Mouse (Mus musculus): ENCODE data around the gene Btnl9. TPM values are rescaled to one million over a fixed set of nuclear protein-coding genes. Genes with fewer than 3 reads are reported as not detected.

Btnl9 gene
- polyA plus RNA-seq, 1 experiment = 0.04 TPM

- TF ChIP-seq POLR2A (IDR thresholded peaks at IDR 0.05; ENCODE audit: control insufficient read depth, low read depth, low read length) = no peak
- peaks cover 3% of the 10 kb centered on the region for H3K4me1 ChIP-seq (ENCODE audit: control insufficient read depth, insufficient read depth, low read length)
- H3K36me3 ChIP-seq (ENCODE audit: control insufficient read depth, insufficient read depth, low read length) = no peaks in the 10 kb centered on the region
- H3K27me3 ChIP-seq (ENCODE audit: control insufficient read depth, insufficient read depth, low read length) = no peaks in the 10 kb centered on the region
- no peak overlapping the region for H3K27ac ChIP-seq (ENCODE audit: control insufficient read depth, insufficient read depth, low read depth, low read length)
- H3K4me3 ChIP-seq (ENCODE audit: control insufficient read depth, low read depth, low read length) = no peak overlapping the region
Observed at GRCm38 (mm10) chr11:49207495-49207894, 20.5 kb upstream of the Btnl9 start.

- H3K36me3 ChIP-seq (ENCODE audit: control insufficient read depth, insufficient read depth, low read length) = no peaks in the 10 kb centered on the region
- peaks cover 3% of the 10 kb centered on the region for H3K4me1 ChIP-seq (ENCODE audit: control insufficient read depth, insufficient read depth, low read length)
- H3K4me3 ChIP-seq (ENCODE audit: control insufficient read depth, low read depth, low read length) = no peak overlapping the region
- H3K27ac ChIP-seq (ENCODE audit: control insufficient read depth, insufficient read depth, low read depth, low read length) = no peak overlapping the region
- H3K27me3 ChIP-seq (ENCODE audit: control insufficient read depth, insufficient read depth, low read length) = no peaks in the 10 kb centered on the region
- TF ChIP-seq POLR2A (IDR thresholded peaks at IDR 0.05; ENCODE audit: control insufficient read depth, low read depth, low read length) (no peak), CTCF (IDR thresholded peaks at IDR 0.05; ENCODE audit: control insufficient read depth, insufficient read depth, insufficient replicate concordance, low read depth, low read length) (no peak)
Observed at GRCm38 (mm10) chr11:49205080-49205590, 18.2 kb upstream of the Btnl9 start.

- TF ChIP-seq POLR2A (IDR thresholded peaks at IDR 0.05; ENCODE audit: control insufficient read depth, low read depth, low read length) (no peak), CTCF (IDR thresholded peaks at IDR 0.05; ENCODE audit: control insufficient read depth, insufficient read depth, insufficient replicate concordance, low read depth, low read length) (no peak)
- Histone ChIP-seq H3K27ac (ENCODE audit: control insufficient read depth, insufficient read depth, low read depth, low read length) (peak overlapping the region; percentile 92), H3K4me3 (ENCODE audit: control insufficient read depth, low read depth, low read length) (peak overlapping the region; percentile 95), H3K4me1 (ENCODE audit: control insufficient read depth, insufficient read depth, low read length) (peaks cover 3% of the 10 kb centered on the region), H3K36me3 (ENCODE audit: control insufficient read depth, insufficient read depth, low read length) (no peaks in the 10 kb centered on the region), H3K27me3 (ENCODE audit: control insufficient read depth, insufficient read depth, low read length) (no peaks in the 10 kb centered on the region)
Observed at GRCm38 (mm10) chr11:49203771-49204497, 17.0 kb upstream of the Btnl9 start.

GRCm38 (mm10) chr11:49203129-49203768 is 16.3 kb upstream of the Btnl9 start, which contains the start of gene Zfp62:
Zfp62 (plus strand) TSS chr11:49203292.
- TF ChIP-seq CTCF (IDR thresholded peaks at IDR 0.05; ENCODE audit: control insufficient read depth, insufficient read depth, insufficient replicate concordance, low read depth, low read length) (no peak), POLR2A (IDR thresholded peaks at IDR 0.05; ENCODE audit: control insufficient read depth, low read depth, low read length) (peak; percentile 58)
- peaks cover 3% of the 10 kb centered on the region for H3K4me1 ChIP-seq (ENCODE audit: control insufficient read depth, insufficient read depth, low read length)
- H3K27me3 ChIP-seq (ENCODE audit: control insufficient read depth, insufficient read depth, low read length) = no peaks in the 10 kb centered on the region
- peak within 1 kb of the TSS; percentile 95 for H3K4me3 ChIP-seq (ENCODE audit: control insufficient read depth, low read depth, low read length)
- peak within 1 kb of the TSS; percentile 92 for H3K27ac ChIP-seq (ENCODE audit: control insufficient read depth, insufficient read depth, low read depth, low read length)
- H3K36me3 ChIP-seq (ENCODE audit: control insufficient read depth, insufficient read depth, low read length) = no peaks in the 10 kb centered on the region

GRCm38 (mm10) chr11:49202523-49203061 is 15.6 kb upstream of the Btnl9 start:
- Histone ChIP-seq H3K27me3 (ENCODE audit: control insufficient read depth, insufficient read depth, low read length) (no peaks in the 10 kb centered on the region), H3K36me3 (ENCODE audit: control insufficient read depth, insufficient read depth, low read length) (no peaks in the 10 kb centered on the region), H3K4me1 (ENCODE audit: control insufficient read depth, insufficient read depth, low read length) (peaks cover 3% of the 10 kb centered on the region), H3K27ac (ENCODE audit: control insufficient read depth, insufficient read depth, low read depth, low read length) (peak overlapping the region; percentile 92), H3K4me3 (ENCODE audit: control insufficient read depth, low read depth, low read length) (peak overlapping the region; percentile 95)
- TF ChIP-seq POLR2A (IDR thresholded peaks at IDR 0.05; ENCODE audit: control insufficient read depth, low read depth, low read length) (no peak), CTCF (IDR thresholded peaks at IDR 0.05; ENCODE audit: control insufficient read depth, insufficient read depth, insufficient replicate concordance, low read depth, low read length) (no peak)

- peaks cover 3% of the 10 kb centered on the region for H3K4me1 ChIP-seq (ENCODE audit: control insufficient read depth, insufficient read depth, low read length)
- H3K4me3 ChIP-seq (ENCODE audit: control insufficient read depth, low read depth, low read length) = no peak overlapping the region
- H3K36me3 ChIP-seq (ENCODE audit: control insufficient read depth, insufficient read depth, low read length) = no peaks in the 10 kb centered on the region
- no peaks in the 10 kb centered on the region for H3K27me3 ChIP-seq (ENCODE audit: control insufficient read depth, insufficient read depth, low read length)
- TF ChIP-seq POLR2A (IDR thresholded peaks at IDR 0.05; ENCODE audit: control insufficient read depth, low read depth, low read length) (no peak), CTCF (IDR thresholded peaks at IDR 0.05; ENCODE audit: control insufficient read depth, insufficient read depth, insufficient replicate concordance, low read depth, low read length) (no peak)
- H3K27ac ChIP-seq (ENCODE audit: control insufficient read depth, insufficient read depth, low read depth, low read length) = no peak overlapping the region
Observed at GRCm38 (mm10) chr11:49202071-49202470, 15.1 kb upstream of the Btnl9 start.

- no peak for TF ChIP-seq POLR2A (IDR thresholded peaks at IDR 0.05; ENCODE audit: control insufficient read depth, low read depth, low read length)
- no peak for TF ChIP-seq CTCF (IDR thresholded peaks at IDR 0.05; ENCODE audit: control insufficient read depth, insufficient read depth, insufficient replicate concordance, low read depth, low read length)
- Histone ChIP-seq H3K27ac (ENCODE audit: control insufficient read depth, insufficient read depth, low read depth, low read length) (no peak overlapping the region), H3K4me1 (ENCODE audit: control insufficient read depth, insufficient read depth, low read length) (peaks cover 3% of the 10 kb centered on the region), H3K4me3 (ENCODE audit: control insufficient read depth, low read depth, low read length) (no peak overlapping the region), H3K36me3 (ENCODE audit: control insufficient read depth, insufficient read depth, low read length) (no peaks in the 10 kb centered on the region), H3K27me3 (ENCODE audit: control insufficient read depth, insufficient read depth, low read length) (no peaks in the 10 kb centered on the region)
Observed at GRCm38 (mm10) chr11:49201142-49201541, 14.2 kb upstream of the Btnl9 start.
